Mouse (Mus musculus) CH12.LX (cell line): ENCODE measurements around the gene Abcc3. TPM values are rescaled to one million over a fixed set of nuclear protein-coding genes. Genes with fewer than 3 reads are reported as not detected.
A peak's percentile ranks its signal among the peaks of the same experiment; 100 is the strongest.

Experiments
- DNase-seq: peaks from one replicate; pipeline ENCODE4 v3.0.0-alpha.2; 2013; ENCODE audit errors: extremely low read depth
- H3K27ac ChIP-seq: 2 replicates; pipeline ENCODE4 v1.5.1; 2012; ENCODE audit warnings: low read depth, mild to moderate bottlenecking, control low read depth, moderate library complexity; ENCODE audit not compliant: insufficient read depth
- H3K27me3 ChIP-seq: replicated peaks from 2 replicates; pipeline ENCODE3; 2012; ENCODE audit warnings: inconsistent platforms
- H3K36me3 ChIP-seq, 2 experiments: replicated peaks in 1 of 2; 2 replicates each; pipeline versions ENCODE3 to v1.6.1; 2012; ENCODE audit warnings: inconsistent platforms in 1 of 2, low read length in 1 of 2, mild to moderate bottlenecking in 1 of 2, mixed read lengths in 1 of 2, moderate library complexity in 1 of 2; ENCODE audit not compliant: control insufficient read depth in 1 of 2, insufficient read depth in 1 of 2
- H3K4me1 ChIP-seq, 2 experiments: 2 replicates each; pipeline ENCODE4 v1.6.1; 2012; ENCODE audit warnings: inconsistent platforms in 1 of 2, moderate library complexity in 1 of 2; ENCODE audit not compliant: insufficient read depth in 2 of 2, control insufficient read depth in 1 of 2
- H3K4me2 ChIP-seq: 2 replicates; pipeline ENCODE4 v1.6.1; 2012; ENCODE audit warnings: low read depth, mild to moderate bottlenecking, control low read depth; ENCODE audit not compliant: poor library complexity, insufficient read depth, severe bottlenecking
- H3K4me3 ChIP-seq, 3 experiments: fragments of 150-350 bp in 1 of 3; sonication (generic) in 1 of 3; replicated peaks in 1 of 3; 2 replicates each; pipeline versions ENCODE3 to v1.5.1; 2011 to 2012; ENCODE audit warnings: low read depth in 2 of 3, low read length in 2 of 3, mild to moderate bottlenecking in 2 of 3, moderate library complexity in 2 of 3, control low read depth in 1 of 3, improper control_type of control experiment in 1 of 3, inconsistent platforms in 1 of 3, mixed read lengths in 1 of 3; ENCODE audit not compliant: poor library complexity in 1 of 3
- H3K79me2 ChIP-seq: replicated peaks from 2 replicates; pipeline ENCODE4 v1.6.1; 2012; ENCODE audit warnings: mild to moderate bottlenecking, moderate library complexity; ENCODE audit not compliant: control insufficient read depth, poor library complexity, insufficient read depth, severe bottlenecking; ENCODE audit errors: extremely low read depth
- H3K9ac ChIP-seq: 2 replicates; pipeline ENCODE4 v1.6.1; 2012; ENCODE audit warnings: low read depth, mild to moderate bottlenecking, control low read depth, moderate library complexity; ENCODE audit not compliant: insufficient read depth
- H3K9me3 ChIP-seq: replicated peaks from 2 replicates; pipeline ENCODE3; 2012; ENCODE audit warnings: low read length, inconsistent platforms, mixed read lengths
- BHLHE40 ChIP-seq: IDR thresholded peaks from 2 replicates; pipeline ENCODE4 v1.6.1; 2011; ENCODE audit warnings: mild to moderate bottlenecking, low read depth, low read length, improper control_type of control experiment
- CHD1 ChIP-seq: IDR thresholded peaks from 2 replicates; pipeline ENCODE4 v1.6.1; 2012; ENCODE audit warnings: low read depth, low read length, improper control_type of control experiment, inconsistent platforms
- CHD2 ChIP-seq: IDR thresholded peaks from 2 replicates; pipeline ENCODE4 v1.6.1; 2011; ENCODE audit warnings: low read length, improper control_type of control experiment
- CTCF ChIP-seq, 2 experiments: IDR thresholded peaks in 1 of 2; conservative IDR thresholded peaks in 1 of 2; 2 replicates each; pipeline ENCODE4 v1.5.1; 2011 to 2012; ENCODE audit warnings: low read depth in 2 of 2, low read length in 2 of 2, improper control_type of control experiment in 1 of 2, inconsistent platforms in 1 of 2, mild to moderate bottlenecking in 1 of 2, moderate library complexity in 1 of 2
- E2F4 ChIP-seq: IDR thresholded peaks from 2 replicates; pipeline ENCODE4 v1.6.1; 2011; ENCODE audit warnings: low read depth, low read length, improper control_type of control experiment; ENCODE audit not compliant: insufficient replicate concordance
- ELF1 ChIP-seq: IDR thresholded peaks from 2 replicates; pipeline ENCODE4 v1.6.1; 2014; ENCODE audit warnings: low read depth, mild to moderate bottlenecking, inconsistent platforms, low read length, improper control_type of control experiment
- EP300 ChIP-seq: IDR thresholded peaks from 2 replicates; pipeline ENCODE4 v1.6.1; 2011; ENCODE audit warnings: low read length, improper control_type of control experiment
- ETS1 ChIP-seq: conservative IDR thresholded peaks from 2 replicates; pipeline ENCODE4 v1.6.1; 2012; ENCODE audit warnings: low read depth, mild to moderate bottlenecking, inconsistent platforms, low read length, improper control_type of control experiment, moderate library complexity
- GABPA ChIP-seq: IDR thresholded peaks from 2 replicates; pipeline ENCODE4 v1.6.1; 2012; ENCODE audit warnings: low read depth, low read length, improper control_type of control experiment, inconsistent platforms; ENCODE audit not compliant: insufficient replicate concordance
- HCFC1 ChIP-seq: IDR thresholded peaks from 2 replicates; pipeline ENCODE4 v1.6.1; 2012; ENCODE audit warnings: low read depth, mild to moderate bottlenecking, inconsistent platforms, low read length, improper control_type of control experiment
- IRF4 ChIP-seq: IDR thresholded peaks from 2 replicates; pipeline ENCODE4 v1.6.1; 2014; ENCODE audit warnings: low read depth, mild to moderate bottlenecking, inconsistent platforms, low read length, improper control_type of control experiment
- JUN ChIP-seq: IDR thresholded peaks from 2 replicates; pipeline ENCODE4 v1.6.1; 2011; ENCODE audit warnings: low read depth, mild to moderate bottlenecking, low read length, improper control_type of control experiment, moderate library complexity; ENCODE audit not compliant: insufficient read depth
- JUND ChIP-seq: conservative IDR thresholded peaks from 2 replicates; pipeline ENCODE4 v1.6.1; 2011; ENCODE audit warnings: low read depth, low read length, improper control_type of control experiment
- KAT2A ChIP-seq: IDR thresholded peaks from 2 replicates; pipeline ENCODE4 v1.6.1; 2012; ENCODE audit warnings: low read length, improper control_type of control experiment, inconsistent platforms; ENCODE audit not compliant: insufficient replicate concordance
- MAFK ChIP-seq: IDR thresholded peaks from 2 replicates; pipeline ENCODE4 v1.6.1; 2011; ENCODE audit warnings: low read length, improper control_type of control experiment; ENCODE audit not compliant: insufficient replicate concordance
- MAX ChIP-seq: IDR thresholded peaks from 2 replicates; pipeline ENCODE4 v1.6.1; 2011; ENCODE audit warnings: low read length, improper control_type of control experiment
- MAZ ChIP-seq: IDR thresholded peaks from 2 replicates; pipeline ENCODE4 v1.6.1; 2012; ENCODE audit warnings: low read depth, mild to moderate bottlenecking, inconsistent platforms, low read length, improper control_type of control experiment, moderate library complexity
- MEF2A ChIP-seq: IDR thresholded peaks from 2 replicates; pipeline ENCODE4 v1.6.1; 2014; ENCODE audit warnings: low read depth, mild to moderate bottlenecking, inconsistent platforms, low read length, improper control_type of control experiment, borderline replicate concordance
- MXI1 ChIP-seq: IDR thresholded peaks from 2 replicates; pipeline ENCODE4 v1.6.1; 2011; ENCODE audit warnings: mild to moderate bottlenecking, low read depth, low read length, improper control_type of control experiment
- MYC ChIP-seq: IDR thresholded peaks from 2 replicates; pipeline ENCODE4 v1.6.1; 2011; ENCODE audit warnings: low read depth, mild to moderate bottlenecking, improper control_type of control experiment, low read length
- NELFE ChIP-seq: IDR thresholded peaks from 2 replicates; pipeline ENCODE4 v1.6.1; 2011; ENCODE audit warnings: low read depth, low read length, improper control_type of control experiment
- NRF1 ChIP-seq: IDR thresholded peaks from 2 replicates; pipeline ENCODE4 v1.6.1; 2014; ENCODE audit warnings: low read depth, mild to moderate bottlenecking, inconsistent platforms, low read length, improper control_type of control experiment, moderate library complexity
- PAX5 ChIP-seq: IDR thresholded peaks from 2 replicates; pipeline ENCODE4 v1.6.1; 2012; ENCODE audit warnings: low read length, inconsistent platforms, mixed read lengths
- POLR2A ChIP-seq: IDR thresholded peaks from 2 replicates; pipeline ENCODE4 v1.6.1; 2011; ENCODE audit warnings: low read depth, mild to moderate bottlenecking, improper control_type of control experiment, low read length
- POLR2AphosphoS2 ChIP-seq: IDR thresholded peaks from 2 replicates; pipeline ENCODE4 v1.6.1; 2011; ENCODE audit warnings: low read depth, low read length, improper control_type of control experiment
- RAD21 ChIP-seq: IDR thresholded peaks from 2 replicates; pipeline ENCODE4 v1.6.1; 2011; ENCODE audit warnings: low read depth, mild to moderate bottlenecking, low read length, improper control_type of control experiment, moderate library complexity
- RCOR1 ChIP-seq: conservative IDR thresholded peaks from 2 replicates; pipeline ENCODE4 v1.6.1; 2012; ENCODE audit warnings: low read depth, mild to moderate bottlenecking, inconsistent platforms, low read length, improper control_type of control experiment
- SIN3A ChIP-seq: IDR thresholded peaks from 2 replicates; pipeline ENCODE4 v1.6.1; 2012; ENCODE audit warnings: low read length, improper control_type of control experiment, inconsistent platforms
- SMC3 ChIP-seq: IDR thresholded peaks from 2 replicates; pipeline ENCODE4 v1.6.1; 2011; ENCODE audit warnings: low read depth, low read length, improper control_type of control experiment
- TBP ChIP-seq: conservative IDR thresholded peaks from 2 replicates; pipeline ENCODE4 v1.6.1; 2011; ENCODE audit warnings: low read depth, low read length, improper control_type of control experiment
- TCF12 ChIP-seq: IDR thresholded peaks from 2 replicates; pipeline ENCODE4 v1.6.1; 2014; ENCODE audit warnings: low read depth, mild to moderate bottlenecking, inconsistent platforms, low read length, improper control_type of control experiment
- UBTF ChIP-seq: IDR thresholded peaks from 2 replicates; pipeline ENCODE4 v1.6.1; 2012; ENCODE audit warnings: low read depth, mild to moderate bottlenecking, inconsistent platforms, low read length, improper control_type of control experiment, moderate library complexity
- USF1 ChIP-seq: IDR thresholded peaks from 2 replicates; pipeline ENCODE4 v1.6.1; 2014; ENCODE audit warnings: low read depth, mild to moderate bottlenecking, inconsistent platforms, low read length, improper control_type of control experiment
- USF2 ChIP-seq: conservative IDR thresholded peaks from 2 replicates; pipeline ENCODE4 v1.6.1; 2011; ENCODE audit warnings: low read depth, low read length, improper control_type of control experiment
- ZC3H11A ChIP-seq: IDR thresholded peaks from 2 replicates; pipeline ENCODE4 v1.6.1; 2012; ENCODE audit warnings: low read depth, mild to moderate bottlenecking, inconsistent platforms, low read length, improper control_type of control experiment
- ZKSCAN1 ChIP-seq: IDR thresholded peaks from 2 replicates; pipeline ENCODE4 v1.6.1; 2012; ENCODE audit warnings: low read depth, inconsistent platforms, low read length, improper control_type of control experiment, borderline replicate concordance
- ZMIZ1 ChIP-seq: IDR thresholded peaks from 2 replicates; pipeline ENCODE4 v1.6.1; 2012; ENCODE audit warnings: low read depth, mild to moderate bottlenecking, inconsistent platforms, low read length, improper control_type of control experiment
- ZNF384 ChIP-seq: IDR thresholded peaks from 2 replicates; pipeline ENCODE4 v1.6.1; 2012; ENCODE audit warnings: low read depth, low read length, improper control_type of control experiment, inconsistent platforms
- dilution Hi-C: fragments of 300-500 bp; cut with MboI; formaldehyde crosslinking; loops from 2 replicates; pipeline ENCODE4 v1.14.3; 2020; ENCODE audit warnings: low sequenced_read_pairs; ENCODE audit not compliant: extremely low pct_unique_long_range_greater_than_20kb, extremely low pct_ligation_motif_present
- in situ Hi-C: fragments of 300-500 bp; cut with MboI; formaldehyde crosslinking; loops from 3 replicates; pipeline ENCODE4 v1.14.3; 2019; ENCODE audit warnings: low sequenced_read_pairs, low pct_ligation_motif_present, low pct_unique_long_range_greater_than_20kb, mixed read lengths
- polyA plus RNA-seq: library from polyadenylated mRNA; unstranded; fragments of >175 nt; gene quantifications from 2 replicates; pipeline ENCODE4 v1.2.1, GENCODE M21; 2012; ENCODE audit warnings: low read depth; ENCODE audit not compliant: insufficient read length
- total RNA-seq, 2 experiments: library from RNA; depleted of rRNA; stranded (reverse); fragments of 300-350 nt in 1 of 2; fragments of >200 nt in 1 of 2; gene quantifications; 2 replicates each; pipeline ENCODE4 v1.2.3; 2012 to 2014

Abcc3 gene
- total and polyA plus RNA-seq, 3 experiments: 0.21 to 0.66 (median 0.40) TPM

DNA sequence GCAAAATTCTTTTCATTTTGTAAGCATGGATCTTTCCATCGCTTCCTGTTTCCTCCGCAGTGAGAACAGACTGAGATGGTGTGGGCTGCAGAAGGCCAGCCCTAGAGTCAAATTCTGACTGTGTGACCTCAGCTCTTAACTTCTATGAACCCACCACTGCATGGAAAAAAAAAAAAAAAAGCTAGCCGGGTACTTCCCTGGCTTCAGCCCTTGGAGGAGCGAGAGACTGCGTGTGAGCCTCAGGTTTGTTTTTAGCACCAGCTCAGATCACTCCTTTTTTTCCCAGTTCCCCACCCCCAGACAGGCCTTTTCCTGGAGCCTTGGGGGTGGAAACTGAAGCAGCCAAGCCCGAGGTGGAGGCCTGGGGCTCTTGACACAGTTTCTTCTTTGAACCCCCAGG is 12.6 kb upstream of the Abcc3 start:
- H3K9me3 ChIP-seq: no peaks in the 10 kb centered on the region
- peak; percentile 75 for DNase-seq
- no peaks in the 10 kb centered on the region for H3K27me3 ChIP-seq
- H3K4me3 ChIP-seq: peak overlapping the region in 1 of 3 experiments; percentile 2
- H3K79me2 ChIP-seq: no peaks in the 10 kb centered on the region
- in situ Hi-C loops: no loop called here
- dilution Hi-C loops: no loop called here
- no peak overlapping the region for H3K9ac ChIP-seq
- no peak for TF ChIP-seq HCFC1
- peak; percentile 84 for TF ChIP-seq MEF2A
- TF ChIP-seq NELFE: no peak
- TF ChIP-seq MAX: peak; percentile 61; the same call in 1 of the 2 replicates
- peak; percentile 91 for TF ChIP-seq EP300
- no peak for TF ChIP-seq ZC3H11A
- TF ChIP-seq POLR2AphosphoS2: no peak
- TF ChIP-seq SIN3A: peak; percentile 75
- peak; percentile 83; the same call in 1 of the 2 replicates for TF ChIP-seq RCOR1
- TF ChIP-seq JUN: peak; percentile 55; the same call in 1 of the 2 replicates
- TF ChIP-seq CTCF (conservative IDR thresholded peaks at IDR 0.05 in 1 of 2, IDR thresholded peaks at IDR 0.05 in 1 of 2; ENCODE audit: low read depth in 2 of 2, low read length in 2 of 2): no peak; a peak in 1 of 4 replicates
- peak; percentile 98 for TF ChIP-seq ZNF384
- peak; percentile 72 for TF ChIP-seq CHD2
- no peak for TF ChIP-seq USF2
- peak; percentile 77 for TF ChIP-seq ETS1
- TF ChIP-seq CHD1: 0 out of 2 replicates have a peak, but pooled peaks have one; percentile 78
- TF ChIP-seq MYC: peak; percentile 57; the same call in 1 of the 2 replicates
- TF ChIP-seq TBP: no peak
- peak; percentile 92 for TF ChIP-seq IRF4
- peak; percentile 44; the same call in 1 of the 2 replicates for TF ChIP-seq MAFK
- TF ChIP-seq TCF12: peak; percentile 63
- no peak for TF ChIP-seq E2F4
- no peak; the same call in 1 of the 2 replicates for TF ChIP-seq RAD21
- 0 out of 2 replicates have a peak, but pooled peaks have one; percentile 35 for TF ChIP-seq NRF1
- TF ChIP-seq MXI1: peak; percentile 65; the same call in 1 of the 2 replicates
- TF ChIP-seq SMC3: peak; percentile 28
- TF ChIP-seq UBTF: no peak; the same call in 1 of the 2 replicates
- no peak for TF ChIP-seq KAT2A
- TF ChIP-seq ZKSCAN1: no peak; the same call in 1 of the 2 replicates
- peak; percentile 61; the same call in 1 of the 2 replicates for TF ChIP-seq BHLHE40
- no peak for TF ChIP-seq ZMIZ1
- no peak for TF ChIP-seq GABPA
- no peak for TF ChIP-seq USF1
- peak; percentile 64 for TF ChIP-seq JUND
- peak; percentile 93 for TF ChIP-seq MAZ
- no peak for TF ChIP-seq ELF1
- no peak for TF ChIP-seq POLR2A
- no peak for TF ChIP-seq PAX5
- TF ChIP-seq, all 38 proteins: peak for 20
- Histone ChIP-seq H3K4me1 (peaks cover 22 to 73% of the 10 kb centered on the region in 2 experiments), H3K4me2 (0 out of 2 replicates have a peak overlapping the region, but pooled peaks have one; percentile 5), H3K27ac (no peak overlapping the region), H3K36me3 (peaks cover 0 to 2% of the 10 kb centered on the region in 2 experiments)
